Mouse (Mus musculus) megakaryocyte, embryonic 14.5 days (primary cell): ENCODE measurements around the gene Zgpat.

ENCODE experiments used
- FLI1 ChIP-seq: IDR thresholded peaks from 2 replicates; pipeline ENCODE4 v1.6.1; 2012; ENCODE audit warnings: low read length, inconsistent platforms, mixed read lengths
- GATA1 ChIP-seq: IDR thresholded peaks from 3 replicates; pipeline ENCODE4 v1.6.1; 2012; ENCODE audit warnings: mixed read lengths, low read length, inconsistent platforms, borderline replicate concordance

GRCm38 (mm10) chr2:181381631-181382306 is 17.0 kb downstream of the Zgpat start:
- TF ChIP-seq GATA1: no peak
- no peak for TF ChIP-seq FLI1
